Mouse (Mus musculus): ENCODE measurements at regions not wholly inside any gene's neighbourhood (a gene's known extent, or its start where the extent isn't known, plus 50 kb on each side); places are given as distances from the start of the nearest gene placed in this dataset.

DNA sequence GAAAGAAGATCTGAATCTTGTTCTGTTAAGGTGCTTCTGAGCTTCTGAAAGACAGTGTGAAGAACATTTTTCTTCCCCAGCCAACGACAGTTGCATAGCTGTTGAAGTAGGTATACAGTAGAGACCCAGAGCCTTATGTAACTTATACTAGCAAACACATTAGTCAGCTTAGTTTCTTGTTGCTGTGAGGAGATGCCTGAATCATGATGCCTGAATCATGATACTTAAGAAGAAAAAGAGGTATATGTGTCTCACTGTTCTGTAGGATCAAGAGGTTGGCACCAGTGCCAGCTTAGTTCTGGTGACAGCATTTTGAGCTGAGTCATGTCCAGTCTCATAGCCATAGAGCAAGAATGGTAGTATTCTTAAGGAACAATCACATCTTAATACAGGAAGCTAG is 87.2 kb upstream of the Pdzrn3 start:
- TF ChIP-seq CTCF (IDR thresholded peaks at IDR 0.05; ENCODE audit: borderline replicate concordance, insufficient read depth, low read depth, low read length) = no peak
- no peak for TF ChIP-seq POLR2A (IDR thresholded peaks at IDR 0.05; ENCODE audit: borderline replicate concordance, insufficient read depth, low read length)

Measured in cerebellum, adult 2 months (tissue).